Mouse (Mus musculus): Measurements from ENCODE around the gene Ambra1.

DNA sequence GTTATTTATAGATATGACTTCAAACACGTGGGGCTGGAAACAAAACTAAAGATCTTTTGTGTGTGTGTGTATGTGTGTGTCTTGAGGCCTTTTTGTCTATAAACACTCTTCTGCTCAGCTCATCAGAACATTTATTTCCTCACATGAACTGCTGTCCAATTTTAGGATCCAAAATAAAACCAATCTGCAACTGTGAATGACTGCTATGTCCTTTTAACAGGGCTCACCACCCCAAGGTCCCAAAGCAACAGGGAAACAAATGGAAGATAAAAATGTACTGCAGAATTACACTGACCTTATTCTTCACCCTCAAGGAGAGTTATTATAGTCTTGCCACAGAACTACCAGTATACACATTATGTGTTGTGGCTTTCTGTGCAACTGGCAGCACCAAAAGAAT lies 30.7 kb upstream of the Ambra1 start:
- TF ChIP-seq CTCF (IDR thresholded peaks at IDR 0.05; ENCODE audit: extremely low read depth, insufficient read depth, low read length): no peak
- TF ChIP-seq POLR2A (IDR thresholded peaks at IDR 0.05; ENCODE audit: extremely low read depth, insufficient read depth, low read length): no peak
